Mouse (Mus musculus): Measurements from ENCODE around the gene Zfp60.
"Not testable (repeated sequence)": the region's sequence is repeated elsewhere in the genome, so short reads cannot be mapped to it uniquely, and the experiment has no call there.

The Zfp60 gene

GRCm38 (mm10) chr7:27793865-27794264, 62.7 kb downstream of the Zfp60 start:
- DNase-seq (ENCODE audit: low spot score): not testable (repeated sequence)

- no peak for DNase-seq (ENCODE audit: low spot score)
Measured at GRCm38 (mm10) chr7:27794566-27794965, 63.4 kb downstream of the Zfp60 start.

GRCm38 (mm10) chr7:27797906-27798811, 67.0 kb downstream of the Zfp60 start:
- peak; percentile 4 for DNase-seq (ENCODE audit: low spot score)

GRCm38 (mm10) chr7:27801137-27801536, 69.9 kb downstream of the Zfp60 start:
- DNase-seq (ENCODE audit: low spot score): no peak

- DNase-seq (ENCODE audit: low spot score): no peak
Measured at GRCm38 (mm10) chr7:27802986-27803385, 71.8 kb downstream of the Zfp60 start.

Data from yolk sac, embryonic 10.5 days (tissue).